Mouse (Mus musculus) intestine, embryonic 16.5 days (tissue): ENCODE data around the gene Vsig10. TPM values are rescaled to one million over a fixed set of nuclear protein-coding genes. Genes with fewer than 3 reads are reported as not detected.
"Not testable (repeated sequence)": the region's sequence is repeated elsewhere in the genome, so short reads cannot be mapped to it uniquely, and the experiment has no call there.

Source experiments
- ATAC-seq: fragments of 200-750 bp; cut with Nextera tagmentation; 2 replicates; pipeline ENCODE4 v1.8.0; 2017; ENCODE audit warnings: moderate TSS enrichment, moderate library complexity
- H3K27ac ChIP-seq: fragments of 300-500 bp; sonication (generic); 2 replicates; pipeline ENCODE4 v1.5.1; 2014; ENCODE audit warnings: mild to moderate bottlenecking, low read length
- H3K27me3 ChIP-seq: fragments of 300-500 bp; sonication (generic); replicated peaks from 2 replicates; pipeline ENCODE4 v1.6.1; 2014; ENCODE audit warnings: low read length, control low read depth, mixed read lengths; ENCODE audit not compliant: control insufficient read depth, insufficient read depth
- H3K36me3 ChIP-seq: fragments of 300-500 bp; sonication (generic); 2 replicates; pipeline ENCODE4 v1.6.1; 2014; ENCODE audit warnings: low read length, control low read depth; ENCODE audit not compliant: control insufficient read depth, insufficient read depth
- H3K4me1 ChIP-seq: fragments of 300-500 bp; sonication (generic); 2 replicates; pipeline ENCODE4 v1.6.1; 2014; ENCODE audit warnings: low read length, control low read depth, mixed read lengths; ENCODE audit not compliant: control insufficient read depth, insufficient read depth
- H3K4me2 ChIP-seq: fragments of 300-500 bp; sonication (generic); 2 replicates; pipeline ENCODE4 v1.6.1; 2014; ENCODE audit warnings: low read depth, low read length, control low read depth
- H3K4me3 ChIP-seq: fragments of 300-500 bp; sonication (generic); 2 replicates; pipeline ENCODE4 v1.5.1; 2014; ENCODE audit warnings: mild to moderate bottlenecking, low read length
- H3K9ac ChIP-seq: fragments of 300-500 bp; sonication (generic); 2 replicates; pipeline ENCODE4 v1.6.1; 2014; ENCODE audit warnings: low read depth, low read length
- H3K9me3 ChIP-seq: fragments of 300-500 bp; sonication (generic); 2 replicates; pipeline ENCODE4 v1.6.1; 2016; ENCODE audit warnings: low read length, control low read depth; ENCODE audit not compliant: control insufficient read depth
- WGBS: fragments of 180-500 bp; shearing (Covaris S2); extraction: QIAGEN DNeasy Blood & Tissue Kit; methylation state at CpG from one replicate; pipeline ENCODE4 v1.1.7; 2014; 5-methylcytosine and 5-hydroxymethylcytosine counted together
- polyA plus RNA-seq: library from polyadenylated mRNA; unstranded; fragments of >200 nt; fragmentation: Nextera tagmentation; extraction: Ambion mirVana; gene quantifications from 2 replicates; pipeline ENCODE4 v1.2.1, GENCODE M21; 2015

Vsig10 gene
- polyA plus RNA-seq, 1 experiment from 2014 or later: 18.6 TPM

DNA sequence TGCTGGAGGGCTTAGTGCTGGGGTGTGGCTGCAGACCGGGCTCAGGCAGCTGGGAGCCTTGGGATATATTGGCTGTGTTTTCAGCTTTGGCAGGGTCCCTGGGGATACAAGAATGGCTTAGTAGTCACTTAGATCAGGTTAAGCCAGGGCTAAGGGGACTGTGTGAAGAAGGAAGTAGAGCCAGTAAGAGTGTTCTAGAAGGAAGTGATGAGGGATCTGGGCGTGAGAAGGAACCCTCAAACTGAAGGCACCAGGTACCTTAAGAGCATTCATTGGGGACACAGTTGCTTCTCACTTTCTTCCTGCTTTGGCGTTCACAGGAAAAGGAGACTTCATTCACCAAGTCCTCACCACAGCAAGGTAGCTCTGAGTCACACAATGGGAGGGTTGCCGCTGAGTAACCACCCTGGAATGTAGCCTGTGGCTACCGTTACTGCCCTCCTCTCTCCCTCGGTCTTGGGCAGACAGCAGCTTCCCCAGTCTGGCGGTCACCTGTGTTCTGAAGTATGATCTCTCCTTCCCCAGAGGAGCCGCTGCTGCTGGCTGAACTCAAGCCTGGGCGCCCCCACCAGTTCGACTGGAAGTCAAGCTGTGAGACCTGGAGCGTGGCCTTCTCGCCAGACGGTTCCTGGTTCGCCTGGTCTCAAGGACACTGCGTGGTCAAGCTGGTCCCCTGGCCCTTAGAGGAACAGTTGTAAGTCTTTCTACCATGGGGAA, 44.3 kb downstream of the Vsig10 start:
- no peaks in the 10 kb centered on the region for H3K27me3 ChIP-seq
- WGBS: 41% methylated on average over 15 of the region's 15 CpGs
- H3K4me2 ChIP-seq: peak overlapping the region; percentile 45
- H3K9ac ChIP-seq: peak overlapping the region; percentile 62
- peak overlapping the region; percentile 25 for H3K4me3 ChIP-seq
- no peaks in the 10 kb centered on the region for H3K9me3 ChIP-seq
- no peaks in the 10 kb centered on the region for H3K36me3 ChIP-seq
- peaks cover 47% of the 10 kb centered on the region for H3K4me1 ChIP-seq
- H3K27ac ChIP-seq: peak overlapping the region; percentile 96
- ATAC-seq: 0 out of 2 replicates have a peak, but pooled peaks have one; percentile 6

DNA sequence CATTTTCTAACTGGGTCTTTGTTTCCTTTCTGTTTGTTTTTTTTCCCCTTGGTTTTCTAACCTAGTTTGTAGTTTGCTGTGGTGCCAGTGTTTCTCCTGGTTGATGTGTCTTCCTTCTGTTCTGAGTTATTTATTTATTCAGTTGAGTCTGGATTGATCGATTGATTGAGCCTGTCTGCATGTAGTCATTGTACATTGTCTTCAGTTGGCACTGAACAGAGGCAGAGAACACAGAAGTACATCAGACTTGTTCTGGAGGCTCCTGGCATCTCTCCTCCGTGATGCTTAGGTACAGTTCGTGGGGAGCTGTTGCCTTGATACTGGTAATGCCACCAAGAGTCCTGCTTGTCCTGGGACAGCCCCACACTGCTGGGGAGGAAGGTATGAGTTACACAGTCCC, 45.9 kb downstream of the Vsig10 start:
- Histone ChIP-seq H3K4me2 (no peak overlapping the region), H3K4me3 (no peak overlapping the region), H3K9me3 (no peaks in the 10 kb centered on the region), H3K4me1 (peaks cover 41% of the 10 kb centered on the region), H3K27me3 (no peaks in the 10 kb centered on the region), H3K9ac (peak overlapping the region; percentile 29; the same call in 1 of the 2 replicates), H3K27ac (peak overlapping the region; percentile 93; the same call in 1 of the 2 replicates), H3K36me3 (peaks cover 12% of the 10 kb centered on the region)
- ATAC-seq: no peak
- WGBS: 83% methylated on average over 3 of the region's 3 CpGs

DNA sequence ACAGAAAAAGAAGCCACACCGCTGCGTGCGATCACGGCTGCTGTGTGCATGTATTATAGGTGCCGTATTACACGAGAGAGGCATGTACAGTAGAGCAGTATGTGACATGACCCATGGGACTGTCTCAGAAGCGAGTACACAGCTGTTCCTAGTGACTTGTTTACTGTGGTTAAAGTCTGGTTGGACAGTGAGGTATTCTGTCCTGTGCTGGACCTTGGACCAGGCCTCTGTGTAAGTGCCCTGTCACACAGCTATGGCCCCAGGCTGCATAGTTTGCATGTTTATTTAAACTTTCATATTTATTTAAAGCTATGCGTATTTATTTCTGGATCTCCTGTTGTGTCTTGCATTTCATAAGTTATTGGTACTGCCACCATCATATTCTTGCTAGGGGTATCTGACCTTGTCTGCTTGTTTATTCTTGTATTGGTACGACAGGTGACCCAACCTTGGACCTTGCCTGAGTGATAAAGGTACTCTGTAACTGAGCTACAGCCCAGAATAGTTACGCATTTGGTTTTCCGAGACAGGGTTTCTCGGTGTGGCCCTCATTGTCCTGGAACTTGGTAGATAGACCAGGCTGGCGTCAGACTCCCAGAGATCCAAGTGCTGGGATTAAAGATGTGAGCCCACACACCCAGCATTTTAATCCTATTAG, 47.1 kb downstream of the Vsig10 start:
- no peaks in the 10 kb centered on the region for H3K9me3 ChIP-seq
- WGBS: 76% methylated on average over 13 of the region's 13 CpGs
- H3K27me3 ChIP-seq: no peaks in the 10 kb centered on the region
- ATAC-seq: peak; percentile 80
- peaks cover 32% of the 10 kb centered on the region for H3K4me1 ChIP-seq
- 0 out of 2 replicates have a peak overlapping the region, but pooled peaks have one; percentile 22 for H3K9ac ChIP-seq
- H3K27ac ChIP-seq: peak overlapping the region; percentile 93
- H3K4me3 ChIP-seq: no peak overlapping the region
- peak overlapping the region; percentile 6; the same call in 1 of the 2 replicates for H3K4me2 ChIP-seq
- peaks cover 18% of the 10 kb centered on the region for H3K36me3 ChIP-seq

DNA sequence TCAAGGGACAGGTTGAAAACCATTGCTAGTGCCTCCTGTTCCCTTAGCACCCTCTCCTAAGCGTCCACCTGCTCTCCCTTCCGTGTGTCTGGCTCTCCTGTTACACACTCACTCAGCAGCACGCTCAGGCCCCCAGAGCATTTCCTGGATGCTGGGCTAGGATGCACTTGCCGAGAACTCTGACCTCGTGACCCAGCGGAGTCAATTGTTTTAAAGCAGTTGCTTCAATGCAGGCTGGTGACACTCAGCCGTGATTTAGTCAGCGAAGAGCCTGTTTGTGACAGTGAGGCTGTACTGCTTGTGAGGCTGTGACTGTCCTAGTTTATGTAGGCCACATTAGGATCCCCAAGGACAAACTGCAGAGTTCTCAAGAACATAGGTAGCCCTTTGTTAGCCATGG, 48.3 kb downstream of the Vsig10 start:
- WGBS: 33% methylated on average over 8 of the region's 8 CpGs
- H3K9me3 ChIP-seq: no peaks in the 10 kb centered on the region
- peaks cover 19% of the 10 kb centered on the region for H3K36me3 ChIP-seq
- peaks cover 29% of the 10 kb centered on the region for H3K4me1 ChIP-seq
- no peak overlapping the region for H3K4me2 ChIP-seq
- H3K4me3 ChIP-seq: no peak overlapping the region
- peak overlapping the region; percentile 74; the same call in 1 of the 2 replicates for H3K27ac ChIP-seq
- peak overlapping the region; percentile 39 for H3K9ac ChIP-seq
- ATAC-seq: no peak
- no peaks in the 10 kb centered on the region for H3K27me3 ChIP-seq

DNA sequence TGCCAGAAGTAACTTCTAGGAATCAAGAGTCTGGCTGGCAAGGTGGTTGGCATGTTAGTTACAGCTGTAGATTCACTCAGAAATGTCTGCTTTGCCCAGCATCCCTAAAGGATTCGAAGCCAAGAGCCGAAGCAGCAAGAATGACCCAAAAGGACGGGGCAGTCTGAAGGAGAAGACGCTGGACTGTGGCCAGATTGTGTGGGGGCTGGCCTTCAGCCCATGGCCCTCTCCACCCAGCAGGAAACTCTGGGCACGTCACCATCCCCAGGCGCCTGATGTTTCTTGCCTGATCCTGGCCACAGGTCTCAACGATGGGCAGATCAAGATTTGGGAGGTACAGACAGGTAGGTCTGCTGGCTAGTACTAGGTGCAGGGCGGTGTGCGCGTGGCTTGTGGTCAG, 51.7 kb downstream of the Vsig10 start:
- H3K27me3 ChIP-seq: no peaks in the 10 kb centered on the region
- H3K9ac ChIP-seq: no peak overlapping the region
- no peak overlapping the region for H3K4me2 ChIP-seq
- H3K4me1 ChIP-seq: peaks cover 3% of the 10 kb centered on the region; the same call in 1 of the 2 replicates
- WGBS: 88% methylated on average over 10 of the region's 10 CpGs
- no peak for ATAC-seq
- no peak overlapping the region for H3K27ac ChIP-seq
- H3K4me3 ChIP-seq: no peak overlapping the region
- no peaks in the 10 kb centered on the region for H3K9me3 ChIP-seq
- peaks cover 24% of the 10 kb centered on the region for H3K36me3 ChIP-seq

DNA sequence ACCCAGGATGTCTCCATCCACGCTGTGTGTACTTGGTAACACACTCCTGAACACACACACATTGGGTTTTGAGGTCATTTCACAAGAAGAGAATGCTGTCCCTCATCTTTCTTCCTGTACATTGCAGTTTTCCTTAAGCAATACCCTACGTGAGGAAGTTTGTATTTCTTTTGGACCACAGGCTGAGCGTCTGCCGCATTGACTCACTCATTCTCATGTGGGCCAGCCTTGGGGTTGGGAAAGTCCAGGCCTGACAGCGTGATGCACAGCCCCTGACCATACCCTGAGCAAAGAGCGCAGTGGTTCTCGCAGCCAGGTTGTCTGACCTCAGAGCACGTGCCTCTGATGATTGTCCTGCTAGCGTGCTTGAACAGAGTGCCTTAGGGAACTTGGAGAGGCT, 54.5 kb downstream of the Vsig10 start:
- Histone ChIP-seq H3K36me3 (peaks cover 38% of the 10 kb centered on the region), H3K4me1 (no peaks in the 10 kb centered on the region), H3K27me3 (no peaks in the 10 kb centered on the region), H3K9me3 (no peaks in the 10 kb centered on the region), H3K4me3 (no peak overlapping the region), H3K9ac (no peak overlapping the region), H3K27ac (no peak overlapping the region), H3K4me2 (no peak overlapping the region)
- ATAC-seq: no peak
- 94% methylated on average over 9 of the region's 9 CpGs for WGBS

DNA sequence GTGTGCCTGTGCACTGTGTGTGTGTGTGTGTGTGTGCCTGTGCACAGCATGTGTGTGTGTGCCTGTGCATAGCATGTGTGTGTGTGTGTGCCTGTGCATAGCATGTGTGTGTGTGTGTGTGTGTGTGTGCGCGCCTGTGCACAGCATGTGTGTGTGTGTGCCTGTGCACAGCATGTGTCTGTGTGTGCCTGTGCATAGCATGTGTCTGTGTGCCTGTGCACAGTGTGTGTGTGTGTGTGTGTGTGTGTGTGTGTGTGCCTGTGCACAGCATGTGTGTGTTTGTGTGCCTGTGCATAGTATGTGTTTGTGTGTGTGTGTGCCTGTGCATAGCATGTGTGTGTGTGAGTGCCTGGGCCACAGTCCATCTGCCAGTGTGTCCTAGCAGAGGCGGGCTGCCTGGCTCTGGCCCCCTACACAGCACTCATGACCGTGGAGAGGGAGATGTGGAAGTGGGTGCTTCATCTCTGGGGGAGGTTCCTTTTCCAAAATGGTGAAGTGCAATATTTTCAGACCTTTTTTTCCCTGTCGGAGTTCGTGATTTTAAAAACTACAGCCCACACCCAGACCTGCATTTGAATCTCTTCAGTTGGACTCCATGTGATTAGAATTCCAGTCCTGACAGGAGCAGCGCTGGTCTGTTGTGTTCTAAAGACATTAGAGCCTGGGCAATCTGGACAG, 55.6 kb downstream of the Vsig10 start:
- ATAC-seq: no peak
- Histone ChIP-seq H3K9ac (no peak overlapping the region), H3K4me1 (no peaks in the 10 kb centered on the region), H3K36me3 (peaks cover 27% of the 10 kb centered on the region), H3K9me3 (no peaks in the 10 kb centered on the region), H3K4me3 (no peak overlapping the region), H3K4me2 (no peak overlapping the region), H3K27me3 (no peaks in the 10 kb centered on the region), H3K27ac (no peak overlapping the region)
- WGBS: 89% methylated on average over 7 of the region's 7 CpGs

DNA sequence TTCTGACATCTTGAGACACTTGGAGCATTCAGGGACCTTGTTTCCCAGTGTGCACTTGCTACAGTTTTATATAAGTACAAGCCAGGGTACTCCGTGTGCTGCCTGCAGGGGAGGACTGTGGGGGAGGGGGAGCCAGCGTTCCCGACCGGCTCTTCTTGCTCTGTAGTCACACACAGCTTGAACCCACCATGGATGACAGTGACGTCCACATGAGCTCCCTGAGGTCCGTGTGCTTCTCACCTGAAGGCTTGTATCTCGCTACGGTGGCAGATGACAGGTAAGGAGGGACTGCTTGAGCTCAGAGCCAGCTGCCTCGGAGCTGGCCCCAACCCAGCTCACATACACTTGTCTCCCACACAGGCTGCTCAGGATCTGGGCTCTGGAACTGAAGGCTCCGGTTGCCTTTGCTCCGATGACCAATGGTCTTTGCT, 57.5 kb downstream of the Vsig10 start:
- Histone ChIP-seq H3K27ac (no peak overlapping the region), H3K4me2 (no peak overlapping the region), H3K4me3 (no peak overlapping the region), H3K27me3 (no peaks in the 10 kb centered on the region), H3K36me3 (peaks cover 28% of the 10 kb centered on the region), H3K9ac (no peak overlapping the region), H3K4me1 (no peaks in the 10 kb centered on the region), H3K9me3 (no peaks in the 10 kb centered on the region)
- no peak for ATAC-seq
- 70% methylated on average over 11 of the region's 11 CpGs for WGBS

DNA sequence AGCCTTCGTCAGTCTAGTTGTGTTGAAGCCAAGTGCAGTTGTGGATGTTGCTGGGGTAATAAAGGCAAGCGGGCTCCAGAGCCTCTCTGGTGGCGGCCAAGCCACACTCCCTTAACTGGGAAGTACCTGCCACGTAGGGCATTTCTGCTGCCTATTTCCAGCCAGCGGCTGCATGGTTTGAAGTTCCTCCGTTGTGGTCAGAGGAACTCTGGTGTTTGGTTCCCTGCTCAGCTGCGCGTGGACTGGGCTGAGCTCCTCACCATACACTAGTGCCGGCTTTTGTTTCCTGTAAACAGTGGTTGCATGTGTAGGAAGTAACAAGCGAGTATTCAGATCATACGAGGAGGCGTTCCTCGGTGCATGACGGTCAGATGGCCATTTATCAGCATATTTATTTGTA, 58.8 kb downstream of the Vsig10 start:
- H3K27ac ChIP-seq, H3K9me3 ChIP-seq, H3K4me3 ChIP-seq, ATAC-seq, H3K9ac ChIP-seq, H3K4me2 ChIP-seq, H3K4me1 ChIP-seq, H3K27me3 ChIP-seq: not testable (repeated sequence)
- H3K36me3 ChIP-seq: peaks cover 35% of the 10 kb centered on the region
- 92% methylated on average over 14 of the region's 14 CpGs for WGBS
